ENCODE assay signal across 1 mouse cellular context in genomic region chr19:8722021-8722420, GRCm38 (mm10).
TF ChIP-seq lines count a peak whose summit lies in the region.

No protein-coding gene starts in this region.

TF ChIP-seq in CH12.LX, 34 proteins besides CTCF, POLR2A, EP300 and RAD21 (continued from another document):
- TF ChIP-seq RCOR1 (conservative IDR thresholded peaks at IDR 0.05; ENCODE audit: low read depth, low read length): no peak
- TF ChIP-seq GABPA (IDR thresholded peaks at IDR 0.05; ENCODE audit: insufficient replicate concordance, low read depth, low read length): no peak
- TF ChIP-seq JUND (conservative IDR thresholded peaks at IDR 0.05; ENCODE audit: low read depth, low read length): no peak
- no peak for TF ChIP-seq MAZ (IDR thresholded peaks at IDR 0.05; ENCODE audit: low read depth, low read length)
- TF ChIP-seq HCFC1 (IDR thresholded peaks at IDR 0.05; ENCODE audit: low read depth, low read length): no peak
- TF ChIP-seq ELF1 (IDR thresholded peaks at IDR 0.05; ENCODE audit: low read depth, low read length): no peak
- no peak for TF ChIP-seq ZKSCAN1 (IDR thresholded peaks at IDR 0.05; ENCODE audit: borderline replicate concordance, low read depth, low read length)
- TF ChIP-seq PAX5 (IDR thresholded peaks at IDR 0.05; ENCODE audit: low read length): no peak
TF ChIP-seq in CH12.LX: peak in this region for 0.
